Mouse (Mus musculus): ENCODE data around the gene Rtl5. TPM values are rescaled to one million over a fixed set of nuclear protein-coding genes. Genes with fewer than 3 reads are reported as not detected.

The Rtl5 gene
- total RNA-seq, 2 experiments from 2014 or later = 8.9 to 10.1 TPM

- DNase-seq (ENCODE audit: low spot score in 2 of 2) = no peak
Measured at GRCm38 (mm10) chrX:102017213-102017923, 53.7 kb downstream of the Rtl5 start.

Other genes starting within 250 kb of the Rtl5 start
- gene Nhsl2, start 221.9 kb downstream of the Rtl5 start, total RNA-seq (2021) = 10 to 100 TPM; 30.7 to 32.6 TPM
- gene Pin4, start 48.1 kb upstream of the Rtl5 start, total RNA-seq (2021) = 10 to 100 TPM; 34.4 to 39.2 TPM
- under 1 TPM; 0.29 to 0.62 TPM for gene Ercc6l, start 85.8 kb upstream of the Rtl5 start, total RNA-seq (2021)
- gene Rps4x, start 118.1 kb upstream of the Rtl5 start, total RNA-seq (2021) = 100 to 1,000 TPM; 472 to 534 TPM
- 1 to 10 TPM; 3.5 to 4.0 TPM for gene Cited1, start 180.9 kb upstream of the Rtl5 start, total RNA-seq (2021)

Data from layer of hippocampus, postnatal 14 days (tissue).